Mouse (Mus musculus): Measurements from ENCODE around the gene Akap6.

- TF ChIP-seq CTCF (IDR thresholded peaks at IDR 0.05; ENCODE audit: borderline replicate concordance, control insufficient read depth, extremely low read depth, insufficient read depth, low read length, poor library complexity) (no peak), POLR2A (IDR thresholded peaks at IDR 0.05; ENCODE audit: control insufficient read depth, extremely low read depth, insufficient read depth, low read length, poor library complexity) (no peak)
Measured at GRCm38 (mm10) chr12:53146460-53147050, 447.4 kb downstream of the Akap6 start.

Measured in thymus, adult 2 months (tissue).